8 mouse cellular contexts compared by ENCODE assay signal in genomic region chr17:20944226-20944625, GRCm38 (mm10). TPM values are rescaled to one million over a fixed set of nuclear protein-coding genes. Genes with fewer than 3 reads are reported as not detected.
DNase-seq lines count a peak whose midpoint lies in the region; ATAC-seq and TF ChIP-seq lines count a peak whose summit lies in the region.

No protein-coding gene starts in this region.

- H3K9ac ChIP-seq in hindbrain, embryonic 13.5 days, result peak overlapping the region; percentile 69
- H3K9ac ChIP-seq in midbrain, postnatal 0 days (replicated peaks; ENCODE audit: low read length, poor library complexity, severe bottlenecking), result peak overlapping the region; percentile 65

- 35% methylated on average over 3 of the region's 3 CpGs for WGBS in kidney, adult 2 months
- WGBS in hindbrain, embryonic 13.5 days, result 44% methylated on average over 3 of the region's 3 CpGs
- 55% methylated on average over 3 of the region's 3 CpGs for WGBS in midbrain, postnatal 0 days

- intact Hi-C loops in left cerebral cortex, postnatal 14 days (cut with DNase I), result loop anchor here (2.0 kb wide), 1 partner anchor 65 kb away; the partner anchor contains the start of gene Zfp160

- H3K4me2 ChIP-seq in hindbrain, embryonic 13.5 days, result peak overlapping the region; percentile 62
- peak overlapping the region; percentile 61 for H3K4me2 ChIP-seq in midbrain, postnatal 0 days (ENCODE audit: low read depth, low read length, poor library complexity, severe bottlenecking)

- TF ChIP-seq POLR2A in kidney, adult 2 months (IDR thresholded peaks at IDR 0.05; ENCODE audit: low read depth, low read length), result no peak

- no peaks in the 10 kb centered on the region for H3K36me3 ChIP-seq in kidney, adult 2 months (ENCODE audit: control insufficient read depth, insufficient read depth, low read length)
- H3K36me3 ChIP-seq in hindbrain, embryonic 13.5 days, result no peaks in the 10 kb centered on the region
- no peaks in the 10 kb centered on the region for H3K36me3 ChIP-seq in midbrain, postnatal 0 days (ENCODE audit: insufficient read depth, low read length)

- peak overlapping the region; percentile 77 for H3K4me3 ChIP-seq in kidney, adult 2 months (ENCODE audit: insufficient read depth, low read depth, low read length)
- peak overlapping the region; percentile 80 for H3K4me3 ChIP-seq in hindbrain, embryonic 13.5 days
- H3K4me3 ChIP-seq in midbrain, postnatal 0 days (ENCODE audit: low read depth, low read length), result peak overlapping the region; percentile 80

- peak; percentile 9 for DNase-seq in kidney, adult 2 months
- DNase-seq in kidney, adult 18-20 months, result no peak
- DNase-seq in adipocyte (ENCODE audit: low spot score), result peak; percentile 39
- DNase-seq in midbrain, postnatal 0 days (ENCODE audit: low spot score), result peak; percentile 11
- DNase-seq in frontal cortex, postnatal 25 days (ENCODE audit: low spot score in 2 of 2), result no peak
- no peak for DNase-seq in left cerebral cortex, postnatal 14 days (ENCODE audit: low spot score in 2 of 2)
- no peak for DNase-seq in spleen, adult 18-20 months

- H3K4me1 ChIP-seq in kidney, adult 2 months (ENCODE audit: control insufficient read depth, insufficient read depth, low read length), result peaks cover 8% of the 10 kb centered on the region
- peaks cover 38% of the 10 kb centered on the region for H3K4me1 ChIP-seq in hindbrain, embryonic 13.5 days (replicated peaks)
- H3K4me1 ChIP-seq in midbrain, postnatal 0 days (ENCODE audit: insufficient read depth, low read length), result peaks cover 8% of the 10 kb centered on the region; the same call in 1 of the 2 replicates

- peak; percentile 2 for ATAC-seq in hindbrain, embryonic 13.5 days (ENCODE audit: low FRiP score)
- ATAC-seq in midbrain, postnatal 0 days (ENCODE audit: low FRiP score), result no peak

- TF ChIP-seq CTCF in kidney, adult 2 months (conservative IDR thresholded peaks at IDR 0.05; ENCODE audit: insufficient read depth, insufficient read length, low read depth, low read length), result no peak
- no peak for TF ChIP-seq CTCF in midbrain, postnatal 0 days (IDR thresholded peaks at IDR 0.05)

- H3K9me3 ChIP-seq in hindbrain, embryonic 13.5 days, result no peaks in the 10 kb centered on the region
- no peaks in the 10 kb centered on the region for H3K9me3 ChIP-seq in midbrain, postnatal 0 days (ENCODE audit: low read length)

- 0 out of 2 replicates have a peak overlapping the region, but pooled peaks have one; percentile 19 for H3K27ac ChIP-seq in kidney, adult 2 months (ENCODE audit: insufficient read depth, low read depth, low read length)
- H3K27ac ChIP-seq in hindbrain, embryonic 13.5 days, result peak overlapping the region; percentile 98
- H3K27ac ChIP-seq in midbrain, postnatal 0 days (ENCODE audit: low read depth, low read length), result peak overlapping the region; percentile 91

- no peaks in the 10 kb centered on the region for H3K27me3 ChIP-seq in kidney, adult 2 months (replicated peaks; ENCODE audit: control insufficient read depth, insufficient read depth, low read length)
- H3K27me3 ChIP-seq in hindbrain, embryonic 13.5 days, result no peaks in the 10 kb centered on the region
- no peaks in the 10 kb centered on the region for H3K27me3 ChIP-seq in midbrain, postnatal 0 days (ENCODE audit: insufficient read depth, low read length)

RNA-seq across cellular contexts. Expression of gene Ppp2r1a, which starts 0.9 kb away (rescaled TPM):
- polyA plus RNA-seq in kidney, adult 2 months (2012; rRNA removed), result 217 and 230 TPM in 2 replicates
- 657 and 690 TPM in 2 replicates for polyA plus RNA-seq in hindbrain, embryonic 13.5 days (2015; fragmentation: Nextera tagmentation; extraction: Ambion mirVana)
- 749 and 792 TPM in 2 replicates for total RNA-seq in midbrain, postnatal 0 days (2014; rRNA removed)
- 746 and 817 TPM in 2 replicates for polyA plus RNA-seq in midbrain, postnatal 0 days (2015; fragmentation: Nextera tagmentation; extraction: Ambion mirVana)
- 100 to 1,000 TPM; 719 to 758 TPM for total RNA-seq in left cerebral cortex, postnatal 14 days (2021)

RNA-seq across cellular contexts. Expression of gene Vmn1r232, which starts 24.7 kb away (rescaled TPM):
- polyA plus RNA-seq in kidney, adult 2 months (2012; rRNA removed), result not detected in 2 replicates
- polyA plus RNA-seq in hindbrain, embryonic 13.5 days (2015; fragmentation: Nextera tagmentation; extraction: Ambion mirVana), result not detected in 2 replicates
- not detected in 2 replicates for total RNA-seq in midbrain, postnatal 0 days (2014; rRNA removed)
- not detected in 2 replicates for polyA plus RNA-seq in midbrain, postnatal 0 days (2015; fragmentation: Nextera tagmentation; extraction: Ambion mirVana)
- total RNA-seq in left cerebral cortex, postnatal 14 days (2021), result not detected

RNA-seq across cellular contexts. Expression of gene Vmn1r231, which starts 39.3 kb away (rescaled TPM):
- not detected in 2 replicates for polyA plus RNA-seq in kidney, adult 2 months (2012; rRNA removed)
- not detected in 2 replicates for polyA plus RNA-seq in hindbrain, embryonic 13.5 days (2015; fragmentation: Nextera tagmentation; extraction: Ambion mirVana)
- total RNA-seq in midbrain, postnatal 0 days (2014; rRNA removed), result not detected in 2 replicates
- polyA plus RNA-seq in midbrain, postnatal 0 days (2015; fragmentation: Nextera tagmentation; extraction: Ambion mirVana), result not detected in 2 replicates
- under 1 TPM in 1 of 2 experiments, not detected in 1; 0.13 TPM for total RNA-seq in left cerebral cortex, postnatal 14 days (2021)

RNA-seq across cellular contexts. Expression of gene Vmn1r233, which starts 52.0 kb away (rescaled TPM):
- 0.03 TPM in 1 of 2 replicates, not detected in the other for polyA plus RNA-seq in kidney, adult 2 months (2012; rRNA removed)
- polyA plus RNA-seq in hindbrain, embryonic 13.5 days (2015; fragmentation: Nextera tagmentation; extraction: Ambion mirVana), result not detected in 2 replicates
- not detected in 2 replicates for total RNA-seq in midbrain, postnatal 0 days (2014; rRNA removed)
- not detected in 2 replicates for polyA plus RNA-seq in midbrain, postnatal 0 days (2015; fragmentation: Nextera tagmentation; extraction: Ambion mirVana)
- not detected for total RNA-seq in left cerebral cortex, postnatal 14 days (2021)

Comparison
In these comparisons a context has a peak if more than half of its experiments do, and no peak if none do; other contexts are left out.
1. DNase-seq: peak in kidney, adult 2 months (single experiment), adipocyte (single experiment) and midbrain, postnatal 0 days (single experiment); none in kidney, adult 18-20 months (single experiment), frontal cortex, postnatal 25 days (0 of 2), left cerebral cortex, postnatal 14 days (0 of 2) and spleen, adult 18-20 months (0 of 2).
2. H3K27ac ChIP-seq: peak in every context shown above with its lines; median percentile 98 in hindbrain, embryonic 13.5 days; 91 in midbrain, postnatal 0 days; 19 in kidney, adult 2 months.
3. Peak in every context shown above with its lines, with median percentiles within 50 percentile points of each other: H3K4me3 ChIP-seq.